Mouse (Mus musculus) G1E (cell line): ENCODE measurements around the gene Extl2.

Source experiments
- CTCF ChIP-seq: IDR thresholded peaks from 2 replicates; pipeline ENCODE4 v1.5.1; 2012; ENCODE audit warnings: low read depth, low read length, inconsistent platforms, mixed read lengths
- TAL1 ChIP-seq: conservative IDR thresholded peaks from 2 replicates; pipeline ENCODE4 v1.6.1; 2012; ENCODE audit warnings: low read depth, low read length, inconsistent platforms, mixed read lengths

DNA sequence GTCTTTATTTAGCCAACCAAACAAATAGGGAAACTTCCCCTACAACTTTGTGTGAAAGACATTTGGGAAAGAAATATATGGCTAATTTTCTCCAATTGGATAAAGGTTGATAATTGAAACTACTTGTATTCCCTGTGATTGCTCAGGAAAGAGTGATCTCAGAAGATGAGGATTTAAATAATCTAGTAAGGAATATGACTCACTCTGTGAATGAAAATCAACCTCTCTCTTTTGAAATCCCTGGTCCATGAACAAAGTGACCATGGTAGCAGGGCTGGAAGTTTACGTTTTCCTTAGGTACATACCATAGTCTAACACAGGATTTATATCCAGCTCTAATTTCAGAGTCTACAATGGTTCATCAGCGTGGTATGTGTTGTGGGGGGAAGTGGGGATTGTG is 69.5 kb downstream of the Extl2 start:
- no peak for TF ChIP-seq CTCF
- no peak for TF ChIP-seq TAL1
